Mouse (Mus musculus): ENCODE measurements around the gene R3hdm1. TPM values are rescaled to one million over a fixed set of nuclear protein-coding genes. Genes with fewer than 3 reads are reported as not detected.

R3hdm1 gene
- 100 to 1,000 TPM in 2 of 3 experiments, 10 to 100 TPM in 1; 85.4 to 134 (median 108) TPM for polyA plus RNA-seq (2017; shearing (Covaris generic))

DNA sequence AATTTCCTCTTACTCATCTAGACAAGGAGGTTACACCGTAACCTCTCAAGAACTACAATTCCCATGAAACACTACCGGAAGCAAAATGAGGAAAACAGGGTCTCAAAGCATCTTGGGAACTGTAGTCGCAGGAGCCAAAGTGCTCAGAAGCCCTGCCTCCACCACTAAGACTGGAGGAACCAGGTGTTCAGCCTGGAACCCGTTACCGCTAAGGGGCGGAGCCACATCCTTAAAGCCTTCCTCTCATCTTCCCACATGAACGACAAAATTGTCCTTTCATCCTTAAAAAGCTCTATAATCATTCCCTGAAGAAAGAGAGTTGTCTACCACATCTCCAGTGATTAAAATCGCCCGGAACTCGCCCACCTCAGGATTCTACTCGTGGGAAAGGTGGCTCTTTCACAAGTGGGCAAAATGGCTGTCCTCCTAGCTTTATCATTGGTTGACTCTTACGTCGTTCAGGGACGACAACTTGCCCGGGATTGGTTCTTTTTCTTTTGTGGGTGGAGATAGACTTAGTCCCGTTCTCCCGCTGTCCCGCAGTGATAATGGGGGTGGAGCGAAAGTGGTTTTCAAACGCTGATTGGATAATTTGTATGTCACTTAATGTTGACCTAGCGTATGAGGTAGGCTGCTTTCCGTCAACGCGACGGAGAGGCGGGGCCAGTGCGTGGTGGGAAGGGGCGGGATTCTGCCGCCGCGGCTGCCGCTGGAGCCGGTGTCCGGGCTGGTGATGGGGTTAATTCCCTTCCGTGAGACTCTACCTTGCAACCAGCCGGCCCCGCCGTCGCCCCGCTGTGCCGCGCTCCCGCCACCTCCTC lies at the start of gene R3hdm1, which contains the start of gene Zranb3:
TSS of gene R3hdm1 (plus strand) at position 661 of the 821 bp plus-strand sequence.
TSS of gene Zranb3 (minus strand) at position 407 of the 821 bp plus-strand sequence.
- peak; percentile 88 for ATAC-seq

DNA sequence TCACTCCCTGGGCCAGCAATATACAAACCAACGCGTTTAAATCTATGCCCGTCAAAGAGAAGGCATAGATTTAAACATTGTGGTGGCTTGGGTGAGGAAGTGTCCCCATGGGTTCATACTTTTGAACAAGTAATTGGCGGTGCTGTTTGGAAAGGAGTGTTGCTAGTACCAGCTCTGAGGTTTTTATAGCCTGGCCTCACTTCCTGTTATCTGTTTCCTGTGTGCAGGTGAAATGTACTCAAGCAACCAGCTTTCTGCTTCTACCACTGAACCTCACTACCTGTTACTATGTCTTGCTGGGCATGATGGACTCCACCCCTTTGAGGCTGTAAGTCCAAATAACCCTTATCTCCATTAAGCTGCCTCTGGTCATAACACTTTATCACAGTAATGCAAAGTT lies 45.8 kb upstream of the R3hdm1 start:
- ATAC-seq, result peak; percentile 35

DNA sequence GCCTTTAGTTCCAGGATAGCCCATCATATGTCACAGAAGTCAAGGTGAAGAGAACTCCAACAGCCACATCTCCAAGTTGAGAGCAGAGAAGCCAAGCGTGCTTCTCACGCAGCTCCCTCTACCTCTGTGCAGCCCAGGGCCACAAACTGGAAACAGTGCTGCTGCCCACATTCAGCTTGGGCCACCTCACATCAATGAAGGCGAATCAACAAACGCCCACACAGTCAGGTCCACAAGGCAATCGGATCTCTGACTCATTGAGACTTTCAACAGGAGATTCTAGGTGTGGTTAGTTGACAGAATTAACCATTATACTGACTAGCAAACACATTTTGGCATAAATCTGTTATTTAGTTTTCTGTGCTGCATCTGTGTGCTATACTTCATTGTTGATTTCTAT lies 44.5 kb upstream of the R3hdm1 start:
- ATAC-seq, result no peak

- ATAC-seq, result no peak
Measured at GRCm38 (mm10) chr1:128060655-128061344, 42.3 kb upstream of the R3hdm1 start.

DNA sequence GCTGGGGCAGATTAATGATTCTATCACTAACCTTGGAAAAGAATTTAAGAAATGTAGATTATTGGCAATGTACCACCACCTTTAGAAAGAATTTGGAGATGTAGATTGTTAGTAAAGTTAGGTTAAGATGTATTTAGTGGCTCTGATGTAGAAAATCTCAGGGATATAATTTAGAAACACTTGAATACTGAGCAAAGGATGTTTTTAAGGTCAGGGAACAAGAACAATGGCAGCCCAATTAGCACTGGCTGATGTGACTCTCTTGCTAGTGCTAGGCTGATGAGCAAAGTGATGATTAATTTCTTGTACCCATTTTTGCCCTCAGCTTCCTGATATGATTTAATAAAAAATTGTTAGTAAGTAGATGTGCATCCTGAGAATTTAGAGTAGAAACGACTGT lies 41.7 kb upstream of the R3hdm1 start:
- ATAC-seq, result no peak

- ATAC-seq, result no peak
Measured at GRCm38 (mm10) chr1:128062167-128062566, 40.9 kb upstream of the R3hdm1 start.

DNA sequence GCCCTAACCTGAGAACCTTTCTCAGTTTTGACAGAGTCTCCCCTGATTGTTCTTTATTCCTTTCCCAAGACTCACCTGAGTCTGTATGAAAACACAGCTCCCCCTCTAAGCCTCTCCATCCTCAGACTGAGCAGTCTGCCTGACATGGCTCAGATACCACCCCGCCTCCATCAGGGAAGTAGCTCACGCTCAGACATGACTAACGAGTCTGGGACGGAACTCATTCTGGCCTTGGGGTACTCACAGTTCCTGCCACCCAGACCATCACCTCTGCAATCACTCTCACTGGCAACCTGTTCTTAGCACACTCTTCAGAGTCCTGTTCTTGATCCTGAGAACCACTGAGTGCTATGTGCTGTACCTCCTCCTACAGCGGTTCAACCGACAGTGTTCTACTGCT lies 38.4 kb upstream of the R3hdm1 start:
- no peak for ATAC-seq

DNA sequence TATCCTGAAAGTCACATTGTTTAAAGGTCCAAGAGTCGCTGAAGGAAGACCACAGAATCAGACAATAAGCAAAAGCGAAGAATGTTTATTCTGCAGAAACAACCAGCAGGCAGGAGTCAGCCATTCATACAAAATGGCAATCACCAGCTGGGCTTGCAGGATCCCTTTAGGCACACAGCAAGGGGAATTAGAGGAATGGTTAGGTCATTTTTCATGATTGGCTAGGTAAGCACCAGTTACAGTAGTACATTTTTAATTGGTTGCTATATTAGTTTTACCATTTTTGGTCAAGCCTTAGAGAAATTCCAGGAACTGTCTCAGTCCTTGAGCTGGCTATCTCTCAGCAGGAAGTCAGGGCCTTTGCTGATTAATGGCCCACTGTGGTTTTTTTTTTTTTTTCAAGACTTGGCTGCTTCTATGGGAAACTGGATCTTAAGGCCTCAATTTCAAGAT lies 34.1 kb upstream of the R3hdm1 start:
- no peak for ATAC-seq

DNA sequence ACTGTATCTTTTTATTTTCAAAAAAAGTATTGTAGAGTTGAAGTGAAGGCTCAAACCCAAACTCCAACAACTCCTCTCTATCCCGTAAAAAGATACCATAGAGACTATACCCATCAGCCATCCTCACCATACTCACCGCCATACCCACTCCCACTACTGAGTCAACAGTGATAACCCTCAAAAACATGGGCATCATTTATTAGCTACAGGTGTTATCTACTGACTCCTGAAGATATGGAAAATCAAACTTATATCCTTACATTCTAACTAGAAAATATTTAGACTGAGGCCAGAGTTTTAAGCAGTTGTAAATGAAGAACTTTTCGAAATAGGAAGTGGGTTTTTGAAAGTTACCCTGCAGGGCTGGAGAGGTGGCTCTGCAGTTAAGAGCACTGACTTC lies 33.1 kb upstream of the R3hdm1 start:
- ATAC-seq, result no peak

- no peak for ATAC-seq
Measured at GRCm38 (mm10) chr1:128073051-128073450, 30.1 kb upstream of the R3hdm1 start.

GRCm38 (mm10) chr1:128076791-128077479 lies 26.2 kb upstream of the R3hdm1 start:
- peak; percentile 80 for ATAC-seq

GRCm38 (mm10) chr1:128077788-128078187 lies 25.3 kb upstream of the R3hdm1 start:
- no peak for ATAC-seq

- ATAC-seq, result no peak
Measured at GRCm38 (mm10) chr1:128078646-128079045, 24.5 kb upstream of the R3hdm1 start.

DNA sequence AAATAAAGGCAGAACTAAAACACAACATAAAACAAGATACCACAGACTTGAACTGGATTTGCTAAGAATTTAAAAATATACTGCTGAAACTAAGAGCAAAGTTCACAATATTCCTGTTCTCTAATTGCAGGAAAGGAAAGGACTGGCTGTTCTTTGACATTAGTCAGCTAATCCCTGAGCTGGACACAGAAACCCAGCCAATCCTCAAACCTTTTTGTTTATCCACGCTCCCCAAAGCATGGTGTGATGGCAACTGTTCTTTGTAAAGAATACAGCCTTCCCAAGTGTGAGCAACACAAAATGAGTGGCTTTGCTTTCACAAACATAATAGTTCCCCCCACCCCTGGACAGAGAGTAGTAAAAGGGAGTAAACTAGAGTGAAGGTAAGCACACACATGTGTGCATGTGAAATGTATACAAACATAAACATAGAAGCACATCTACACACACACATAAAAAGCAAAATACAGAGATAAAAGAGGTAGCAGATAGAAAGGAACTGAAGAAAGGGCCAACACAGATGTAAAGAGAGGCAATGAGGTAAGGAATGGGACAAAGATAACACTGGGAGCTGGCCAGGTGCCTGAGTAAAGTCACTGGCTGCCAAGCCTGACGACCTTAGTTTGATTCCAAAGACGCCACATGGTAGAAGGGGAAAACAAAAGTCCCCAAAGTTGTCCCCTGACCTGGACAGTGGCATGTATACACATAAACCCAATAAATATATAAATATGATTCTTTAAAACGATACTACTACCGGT lies 22.0 kb upstream of the R3hdm1 start:
- no peak for ATAC-seq

GRCm38 (mm10) chr1:128081873-128082272 lies 21.2 kb upstream of the R3hdm1 start:
- no peak for ATAC-seq

DNA sequence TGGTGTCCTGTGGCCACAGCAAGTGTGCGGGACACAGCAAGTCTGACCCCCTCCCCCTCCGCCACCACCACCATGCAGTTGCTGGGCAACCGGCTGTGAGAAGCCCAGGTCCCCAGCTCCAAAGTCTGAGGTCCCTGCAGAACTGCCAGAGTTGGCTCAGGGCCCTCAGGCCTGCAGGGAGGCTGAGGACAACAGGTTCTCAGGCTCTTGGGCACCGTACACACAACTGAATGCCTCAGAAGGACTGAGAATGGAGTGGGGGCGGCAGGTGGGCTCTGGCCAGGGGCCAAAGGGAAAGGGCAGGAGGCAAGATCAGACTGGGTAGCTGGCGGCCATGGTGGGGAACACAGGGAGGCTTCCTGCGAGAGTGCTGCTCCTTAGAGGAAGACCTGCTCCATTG lies 20.3 kb upstream of the R3hdm1 start:
- no peak for ATAC-seq

DNA sequence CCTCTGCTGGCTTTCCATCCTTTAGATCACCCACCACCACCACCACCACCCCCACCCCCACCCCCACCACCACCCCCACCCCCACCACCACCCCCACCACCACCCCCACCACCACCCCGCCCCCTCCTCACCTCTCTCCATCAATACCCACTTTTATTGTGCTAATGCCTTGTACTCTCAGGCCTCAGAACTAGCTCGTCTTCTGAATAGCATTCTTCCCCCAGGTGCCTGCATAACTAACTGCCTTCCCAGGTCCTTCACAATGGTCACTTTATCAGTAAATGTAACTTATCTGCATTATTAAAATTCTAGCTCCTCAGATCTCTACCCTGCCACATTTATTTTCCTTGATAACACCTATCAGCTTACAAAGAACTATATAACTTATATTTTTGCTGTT lies 8.4 kb upstream of the R3hdm1 start:
- no peak for ATAC-seq

GRCm38 (mm10) chr1:128098309-128098708 lies 4.8 kb upstream of the R3hdm1 start:
- ATAC-seq, result no peak

DNA sequence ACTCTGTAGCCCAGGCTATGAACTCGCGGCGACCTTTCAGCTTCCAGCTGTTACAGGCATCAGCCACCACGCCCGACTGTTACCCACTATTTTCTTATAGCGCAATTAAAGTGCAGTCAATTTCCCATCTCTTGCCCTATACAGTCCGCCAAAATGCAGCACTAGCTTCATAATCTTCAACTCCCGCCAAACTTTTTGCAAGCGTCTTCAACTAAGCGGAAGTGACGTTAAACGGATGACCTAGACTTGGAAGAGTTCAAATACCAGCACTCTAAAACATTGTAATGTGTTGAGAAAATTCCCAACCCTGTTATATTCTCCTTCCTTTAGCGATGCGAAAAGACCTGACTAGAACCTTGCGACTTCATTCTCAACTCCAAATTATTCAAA lies 855 bp upstream of the R3hdm1 start:
- ATAC-seq, result peak; percentile 38

DNA sequence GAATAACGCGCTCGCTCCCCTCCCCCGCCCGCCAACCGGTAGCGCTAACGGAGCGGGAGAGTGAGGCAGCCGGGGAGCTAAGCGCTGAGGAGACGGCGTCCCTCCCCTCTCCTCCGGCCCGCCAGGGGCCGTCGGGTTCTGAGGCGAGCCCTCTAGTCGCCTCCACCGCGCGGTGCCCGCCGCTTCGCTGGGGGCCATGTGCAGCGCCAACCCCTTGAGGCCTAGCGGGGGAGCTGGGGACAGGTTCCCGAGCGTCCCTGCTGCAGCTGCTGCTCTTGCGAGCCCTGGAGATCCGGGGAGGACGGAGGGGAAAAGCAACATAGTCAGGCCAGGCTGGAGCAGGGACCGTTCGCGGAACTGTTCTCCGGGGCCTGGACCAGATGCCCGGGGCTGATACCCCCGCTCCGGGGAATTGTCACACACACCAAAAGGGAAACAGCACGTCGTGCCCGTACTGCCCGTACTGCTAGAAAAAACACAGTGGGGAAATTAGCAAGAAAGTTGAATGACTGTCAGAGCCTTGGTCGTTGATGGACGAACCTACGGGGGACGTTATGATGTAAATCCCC lies 503 bp downstream of the R3hdm1 start:
- ATAC-seq, result no peak

- ATAC-seq, result no peak
Measured at GRCm38 (mm10) chr1:128120913-128121627, 18.0 kb downstream of the R3hdm1 start.

All from inflammation-experienced regulatory T-cells, adult 6 months (primary cell).